Mouse (Mus musculus): Measurements from ENCODE around the gene Psmb11.

- TF ChIP-seq CTCF (IDR thresholded peaks at IDR 0.05; ENCODE audit: low read depth) (no peak), EP300 (IDR thresholded peaks at IDR 0.05; ENCODE audit: low read depth) (no peak)
These were observed 30.3 kb downstream of the Psmb11 start for GRCm38 (mm10) chr14:54651556-54651955.

Measured in heart, postnatal 0 days (tissue).